Mouse (Mus musculus) left cerebral cortex, postnatal 10 days (tissue): Measurements from ENCODE around the gene Catsper1. TPM values are rescaled to one million over a fixed set of nuclear protein-coding genes. Genes with fewer than 3 reads are reported as not detected.
A peak's percentile ranks its signal among the peaks of the same experiment; 100 is the strongest.
"Not testable (repeated sequence)": the region's sequence is repeated elsewhere in the genome, so short reads cannot be mapped to it uniquely, and the experiment has no call there.

ENCODE experiments used
- DNase-seq, 2 experiments: peaks; one replicate each; pipeline ENCODE4 v3.0.0; 2021 to 2022; ENCODE audit warnings: low spot score in 2 of 2, mixed read lengths in 1 of 2; ENCODE audit errors: extremely low spot score in 1 of 2
- intact Hi-C: fragments of 180-260 bp; cut with DNase I; formaldehyde crosslinking; loops from one replicate; pipeline ENCODE4 v1.15.1; 2025
- total RNA-seq, 2 experiments: library from RNA; stranded (reverse); gene quantifications; 2 replicates each; pipeline ENCODE4 v1.2.3; 2021

Gene Catsper1
- total RNA-seq, 2 experiments from 2014 or later = not detected

DNA sequence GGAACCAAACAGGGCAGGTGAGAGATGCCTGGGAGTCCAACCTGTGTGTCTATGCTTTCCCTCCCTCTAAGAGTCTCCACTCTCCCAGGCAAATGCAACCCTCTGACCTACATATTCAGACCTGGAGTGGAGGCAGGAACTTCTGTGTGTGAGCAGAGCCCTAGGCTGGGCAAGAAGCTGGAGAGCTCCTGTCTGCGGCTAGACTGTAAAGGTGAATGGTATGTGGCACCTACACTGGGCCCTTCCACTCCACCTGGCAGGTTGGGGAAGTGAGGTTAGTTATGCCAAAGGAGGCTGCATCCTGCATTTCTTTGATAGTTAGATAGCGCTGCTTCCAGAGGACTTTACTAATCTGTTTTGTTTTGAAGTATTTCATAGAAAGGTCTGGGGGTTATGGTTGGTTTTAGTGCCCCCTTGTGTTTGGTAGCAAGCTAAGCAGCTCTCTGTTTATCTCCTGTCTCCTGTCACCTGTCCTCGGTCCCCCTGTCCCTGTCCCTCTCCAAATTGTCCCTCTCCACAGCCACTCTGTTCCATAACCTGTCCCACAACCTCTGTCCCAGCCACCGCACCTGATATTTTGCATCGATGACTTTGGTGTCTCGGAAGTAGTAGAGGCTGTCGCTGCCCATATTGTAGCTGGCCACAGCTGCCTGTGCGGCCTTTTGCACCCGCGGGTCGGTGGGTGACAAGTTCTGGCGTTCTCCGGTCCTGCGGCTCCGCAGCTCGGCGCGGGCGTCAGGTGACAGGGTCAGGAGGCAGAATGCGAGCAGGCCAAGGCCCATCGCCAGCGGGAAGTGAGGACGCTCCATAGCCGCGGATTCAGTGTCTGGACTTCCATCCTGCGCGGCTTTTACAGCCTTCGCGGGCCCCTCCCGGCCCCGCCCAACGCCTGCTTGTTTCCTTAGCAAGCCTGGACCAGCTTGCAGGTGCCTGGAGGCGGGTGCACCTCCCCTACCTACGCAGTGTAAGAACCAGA lies 13.3 kb downstream of the Catsper1 start:
- DNase-seq = peak in 1 of 2 experiments; percentile 37
- intact Hi-C loops = no loop called here

DNA sequence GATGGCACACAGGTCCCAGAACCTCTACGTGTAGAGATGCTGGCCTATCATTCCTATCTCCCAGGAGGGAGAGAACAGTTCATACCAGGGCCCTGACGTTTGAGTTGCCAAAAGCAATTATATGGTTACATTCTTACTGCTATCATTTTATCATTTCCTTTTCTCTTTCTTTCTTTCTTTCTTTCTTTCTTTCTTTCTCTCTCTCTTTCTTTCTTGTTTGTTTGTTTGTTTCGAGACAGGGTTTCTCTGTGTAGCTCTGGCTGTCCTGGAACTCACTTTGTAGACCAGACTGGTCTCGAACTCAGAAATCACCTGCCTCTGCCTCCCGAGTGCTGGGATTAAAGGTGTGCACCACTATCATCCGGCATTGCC lies 13.9 kb downstream of the Catsper1 start, which contains the start of gene Cst6:
Cst6 (minus strand) TSS at position 73 of the 372 bp plus-strand sequence.
- intact Hi-C loops, DNase-seq: not testable (repeated sequence)

DNA sequence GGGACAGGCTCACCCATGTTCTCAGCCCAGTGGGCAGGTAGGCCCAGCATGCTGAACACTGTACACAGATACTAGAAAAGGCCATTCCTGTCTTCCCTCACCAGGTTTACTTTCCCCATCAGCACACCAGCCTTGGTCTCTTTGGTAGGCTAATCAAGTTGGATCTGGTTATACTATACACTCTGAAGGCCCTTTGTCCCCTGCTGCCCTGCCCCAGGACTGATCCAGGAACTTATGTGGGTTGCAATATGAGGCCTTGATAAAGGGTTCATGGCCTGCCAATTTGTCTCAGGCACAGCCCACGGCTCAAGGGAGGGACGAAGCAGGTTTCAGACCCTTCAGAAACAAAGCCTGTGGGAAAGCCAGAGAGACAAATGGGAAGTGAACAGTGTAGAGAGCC lies 18.1 kb downstream of the Catsper1 start:
- intact Hi-C loops = loop anchor here (10.0 kb wide), 1 partner anchor 49 kb away; no protein-coding TSS in a partner anchor
- DNase-seq = no peak

DNA sequence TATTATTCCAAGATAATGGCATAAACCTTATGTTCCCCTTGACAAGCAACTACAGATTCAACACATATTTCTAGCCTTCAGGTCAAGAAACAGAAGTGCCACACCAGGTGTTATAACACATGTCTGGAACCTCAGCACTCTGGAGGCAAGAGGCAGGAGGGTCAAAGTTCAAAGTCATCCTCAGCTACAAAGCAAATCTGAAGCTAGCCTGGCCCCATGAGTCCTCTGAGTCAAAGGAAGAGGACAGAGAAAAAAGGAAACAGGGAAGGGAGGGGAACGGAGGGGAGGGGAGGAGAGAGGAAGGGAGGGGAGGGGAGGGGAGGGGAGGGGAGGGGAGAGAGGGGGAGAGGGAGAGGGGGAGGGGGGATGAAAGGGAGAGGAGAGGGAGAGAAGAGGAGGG lies 20.5 kb downstream of the Catsper1 start:
- DNase-seq = no peak
- intact Hi-C loops = loop anchor here (10.0 kb wide), 1 partner anchor 51 kb away; no protein-coding TSS in a partner anchor

DNA sequence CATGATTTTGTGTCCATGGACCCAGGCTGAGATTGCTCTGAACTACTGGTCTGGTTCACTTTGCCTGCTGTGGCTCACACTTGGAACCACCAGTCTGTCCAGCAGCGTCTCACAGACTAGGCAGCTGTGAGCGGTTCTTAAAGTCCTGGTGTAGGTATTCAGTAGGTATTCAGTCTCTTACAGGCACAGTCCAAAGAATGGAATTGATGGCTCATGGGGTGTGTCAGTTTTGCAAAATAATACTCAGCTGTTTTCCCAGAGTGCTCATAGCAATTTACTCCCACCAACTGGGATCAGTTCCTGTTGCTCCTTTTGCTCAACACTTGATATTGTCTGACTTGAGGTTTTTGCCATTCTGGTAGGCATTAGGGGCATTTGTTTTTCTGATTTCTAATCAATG lies 26.6 kb downstream of the Catsper1 start:
- DNase-seq = no peak

DNA sequence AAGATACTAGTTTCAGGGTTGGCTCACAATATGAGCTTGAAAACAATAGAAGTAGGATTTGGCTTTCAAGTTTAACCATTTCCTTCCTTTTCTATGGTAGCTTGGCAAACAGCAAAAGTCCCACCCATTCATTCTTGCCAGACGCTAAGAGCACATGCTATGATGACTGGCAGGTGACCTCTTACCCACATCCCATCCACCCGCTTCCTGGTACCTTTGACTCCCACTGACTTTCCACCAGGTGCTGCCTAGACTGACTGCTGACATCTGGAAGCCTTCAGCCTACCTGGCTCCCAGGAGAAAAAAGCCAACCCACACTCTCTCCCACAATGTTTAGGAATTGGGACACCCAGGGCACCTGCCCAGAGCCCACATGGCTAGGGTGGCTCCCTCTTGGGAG lies 28.6 kb downstream of the Catsper1 start:
- DNase-seq = no peak
- intact Hi-C loops = no loop called here

More for the DNA sequence above, 26.6 kb downstream of the Catsper1 start:
- intact Hi-C loops = no loop called here

DNA sequence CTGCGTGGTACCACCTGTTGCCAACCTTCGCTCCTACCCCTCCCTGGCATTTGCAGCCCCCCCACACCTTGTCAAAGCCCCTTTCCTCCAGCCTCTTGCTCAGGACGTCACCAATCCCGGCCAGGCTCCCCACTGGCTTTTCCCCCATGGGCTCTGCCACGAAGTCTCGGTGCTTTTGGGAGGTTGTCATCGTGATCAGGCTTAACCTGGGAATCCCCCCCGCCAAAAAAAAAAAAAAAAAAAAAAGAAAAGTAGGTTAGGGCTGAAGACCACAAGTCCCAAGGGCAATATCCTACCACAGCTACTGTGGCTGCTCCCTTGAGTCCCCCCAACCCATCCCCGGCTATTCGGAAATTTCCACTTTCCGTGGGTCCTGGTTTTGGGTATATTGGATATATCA lies 30.2 kb downstream of the Catsper1 start:
- no peak for DNase-seq
- intact Hi-C loops = loop anchor here (2.0 kb wide), 1 partner anchor 23 kb away; the partner anchor contains the start of gene Sart1

DNA sequence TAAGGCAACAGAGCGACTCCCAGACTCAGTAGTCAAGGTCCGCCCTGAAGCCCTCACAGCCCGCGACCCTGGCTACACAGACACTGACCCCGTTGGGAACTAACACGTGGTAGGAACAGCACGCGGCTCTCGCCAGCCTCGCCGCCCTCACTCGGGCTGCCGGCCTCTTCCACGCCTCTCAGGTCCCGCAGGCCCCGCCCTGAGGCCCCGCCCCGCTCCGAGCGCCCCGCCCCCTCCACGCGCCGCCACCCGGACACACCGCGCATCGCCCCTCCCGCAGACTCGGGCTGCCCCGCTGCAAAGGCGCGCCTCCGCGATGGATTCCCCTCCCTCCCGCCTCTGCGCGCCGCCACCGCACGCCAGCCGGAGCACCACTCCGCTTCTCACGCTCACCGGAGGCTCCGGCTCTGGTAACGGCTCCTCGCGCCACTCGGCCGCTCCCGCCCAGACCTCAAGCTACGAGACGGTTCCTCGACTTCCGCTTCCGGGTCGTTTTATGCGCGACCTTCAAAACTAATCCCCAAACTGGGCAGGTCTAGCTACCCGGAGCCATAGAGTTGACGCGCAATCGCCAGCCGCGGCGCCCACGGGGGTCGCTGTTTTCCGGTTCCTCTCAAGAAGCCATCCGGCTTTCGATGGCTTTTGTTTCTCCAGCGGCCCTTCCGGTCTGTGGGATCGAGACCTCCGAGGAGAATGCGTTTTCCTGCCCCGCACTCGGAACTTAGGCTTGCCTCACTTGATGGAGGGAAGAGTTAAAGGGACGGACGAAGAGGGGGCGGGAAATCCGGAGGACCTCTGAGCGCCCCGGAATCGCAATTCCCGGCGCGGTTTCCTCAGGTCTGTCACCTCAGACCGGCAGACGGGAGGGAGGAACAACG lies 30.9 kb downstream of the Catsper1 start, which contains the start of gene Eif1ad:
Eif1ad (plus strand) TSS at position 567 of the 878 bp plus-strand sequence.
- intact Hi-C loops = loop anchor here (2.0 kb wide), 1 partner anchor 22 kb away; the partner anchor contains the start of gene Sart1
- DNase-seq = peak; percentile 93 to 95

DNA sequence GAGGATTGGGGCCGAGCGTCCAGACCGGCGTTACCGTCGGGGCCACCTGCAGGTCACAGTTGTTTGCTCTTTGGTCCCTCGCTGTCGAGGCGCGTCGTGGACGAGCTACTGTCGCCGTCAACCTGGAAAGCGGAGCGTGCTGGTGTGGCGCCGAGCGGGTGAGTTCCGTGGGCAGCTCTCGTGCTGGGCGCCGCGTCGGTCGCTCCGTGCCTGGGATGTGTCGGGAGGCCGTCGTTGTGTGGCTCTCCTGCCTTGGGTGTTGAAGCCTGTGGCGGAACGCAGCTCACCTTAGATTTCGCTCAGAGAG lies 31.5 kb downstream of the Catsper1 start, which contains the start of gene Banf1:
Banf1 (minus strand) TSS at position 116 of the 307 bp plus-strand sequence.
- intact Hi-C loops = loop anchor here (2.0 kb wide), 1 partner anchor 22 kb away; the partner anchor contains the start of gene Sart1

DNA sequence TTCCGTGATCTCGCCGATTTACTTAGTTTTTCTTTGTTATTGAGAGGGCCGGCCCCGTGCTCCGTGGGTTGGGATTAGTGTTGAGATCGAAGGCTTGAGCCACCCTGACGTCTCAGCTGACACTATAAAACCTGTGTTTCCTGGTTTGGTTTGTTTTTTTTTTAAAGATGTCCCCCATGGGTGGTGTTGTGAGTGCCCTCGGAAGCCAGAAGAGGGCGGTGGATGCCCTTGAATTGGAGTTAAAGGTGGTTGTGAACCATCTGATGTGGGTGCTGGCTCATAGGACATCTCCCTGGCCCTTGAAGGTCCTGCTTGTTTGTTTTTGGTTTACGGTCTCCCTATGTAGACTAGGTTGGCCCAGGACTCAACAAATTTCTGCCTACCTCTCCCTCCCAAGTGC lies 31.9 kb downstream of the Catsper1 start:
- intact Hi-C loops = loop anchor here (2.0 kb wide), 1 partner anchor 21 kb away; the partner anchor contains the start of gene Sart1
- no peak for DNase-seq

More for the DNA sequence above, 31.5 kb downstream of the Catsper1 start, which contains the start of gene Banf1:
- no peak for DNase-seq

DNA sequence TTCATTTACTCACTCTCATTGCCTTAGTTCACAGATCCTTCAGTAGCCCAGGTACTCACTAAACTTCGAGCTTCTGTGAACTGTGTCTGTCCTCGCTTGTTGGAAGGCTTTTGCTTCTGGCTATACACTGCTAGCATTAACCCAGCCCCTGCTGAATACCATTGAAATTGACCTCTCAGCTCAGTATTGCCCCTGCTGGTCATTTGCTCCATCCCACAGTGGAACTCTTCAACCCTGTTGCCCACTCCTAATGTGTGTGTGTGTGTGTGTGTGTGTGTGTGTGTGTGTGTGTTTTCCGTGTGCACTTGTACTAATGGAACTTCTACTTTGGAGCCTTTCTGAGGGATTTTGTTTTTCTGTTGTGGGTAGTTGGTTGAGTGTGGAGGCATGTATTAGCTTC lies 35.4 kb downstream of the Catsper1 start:
- DNase-seq = no peak
- intact Hi-C loops = no loop called here

DNA sequence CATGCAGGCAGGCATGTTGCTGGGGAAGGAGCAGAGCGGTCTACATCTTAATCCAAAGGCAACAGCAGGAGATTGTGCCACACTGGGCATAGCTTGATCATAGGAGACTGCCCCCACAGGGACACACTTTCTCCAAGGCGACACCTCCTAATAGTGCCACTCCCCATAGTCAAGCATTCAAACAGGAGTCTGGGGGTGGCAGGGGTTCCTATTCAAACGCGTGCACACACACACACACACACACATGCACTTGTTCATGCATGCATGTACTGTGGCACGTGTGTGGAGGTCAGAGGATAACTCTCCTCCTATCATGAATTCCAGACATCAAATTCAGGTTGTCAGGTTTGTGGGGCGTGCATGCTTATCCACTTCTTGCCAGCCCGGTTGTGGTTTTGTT lies 37.2 kb downstream of the Catsper1 start:
- intact Hi-C loops = no loop called here
- DNase-seq = no peak

DNA sequence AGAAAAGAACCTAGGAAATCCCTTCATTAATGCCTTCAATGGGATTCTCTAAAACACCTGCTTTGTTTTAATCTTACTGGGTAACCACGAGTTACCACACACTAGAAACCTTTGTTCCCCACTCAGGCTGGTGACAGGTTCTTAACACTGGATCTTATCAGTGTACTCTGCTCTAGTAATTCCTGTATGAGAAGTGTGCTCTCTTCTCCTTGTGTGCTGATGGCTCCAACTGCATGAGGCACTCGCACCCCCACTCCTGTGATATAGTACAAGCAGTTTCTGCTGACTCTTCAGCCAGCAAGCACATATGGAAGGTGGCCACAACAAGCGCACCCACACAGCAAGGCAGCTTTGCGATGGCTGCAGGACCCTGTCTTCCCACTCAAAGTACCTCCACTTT lies 38.6 kb downstream of the Catsper1 start:
- DNase-seq = no peak
- intact Hi-C loops = no loop called here

DNA sequence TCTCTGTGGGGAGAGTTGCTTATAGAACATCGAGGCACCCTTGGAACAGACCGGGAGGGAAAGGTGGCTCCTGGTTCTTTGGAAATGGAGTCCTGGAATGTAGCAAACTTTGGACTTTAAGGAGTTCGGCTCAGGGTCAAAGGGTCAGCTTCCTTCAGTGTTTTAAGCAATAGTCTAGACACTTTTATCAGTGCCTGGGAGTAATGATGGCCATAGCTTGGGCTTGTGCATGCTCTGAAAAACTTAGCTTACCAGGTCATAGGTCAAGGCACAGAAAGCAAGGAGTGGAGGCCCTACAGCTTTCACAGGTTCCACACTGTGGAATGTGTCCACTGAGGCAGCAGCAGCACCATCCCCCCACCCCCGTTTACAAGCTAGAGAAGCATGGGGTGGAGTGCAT lies 39.2 kb downstream of the Catsper1 start:
- intact Hi-C loops = no loop called here
- no peak for DNase-seq

DNA sequence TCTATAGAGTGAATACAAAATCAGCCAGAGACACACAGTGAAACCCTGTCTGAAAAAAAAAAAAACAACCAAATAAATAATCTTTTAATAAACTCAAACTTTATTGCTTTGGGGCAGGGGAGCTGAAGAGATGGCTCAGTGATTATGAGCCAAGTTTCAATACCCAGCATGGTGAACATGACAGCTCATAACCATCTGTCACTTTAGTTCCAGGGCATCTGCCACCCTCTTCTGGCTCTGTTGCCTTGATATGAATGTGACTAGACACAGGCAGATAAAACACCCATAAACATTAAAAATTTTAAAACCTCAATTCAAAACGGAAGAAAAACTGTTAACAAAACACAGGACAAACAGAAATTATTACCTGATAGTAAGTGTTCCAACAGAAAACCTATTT lies 41.9 kb downstream of the Catsper1 start:
- DNase-seq = no peak
- intact Hi-C loops = no loop called here

DNA sequence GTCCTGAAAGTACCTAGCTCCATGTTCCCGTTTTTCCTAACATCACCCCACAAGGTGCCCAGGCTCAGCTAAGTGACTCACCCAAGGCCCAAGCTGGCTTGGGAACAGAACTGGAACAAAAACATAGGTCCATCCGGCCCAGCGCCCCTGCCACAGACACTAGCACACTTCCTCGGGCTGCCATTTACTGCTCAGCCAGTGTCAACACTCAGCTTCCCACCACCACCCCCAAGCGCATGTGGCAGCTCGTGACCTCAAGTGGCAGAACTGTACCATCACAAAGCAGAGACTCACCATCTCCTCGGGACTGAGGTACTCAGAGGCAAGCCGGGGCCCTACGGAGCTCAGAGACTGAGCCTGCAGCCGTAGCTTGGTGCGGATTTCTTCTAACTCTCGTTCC lies 47.8 kb downstream of the Catsper1 start:
- intact Hi-C loops = no loop called here
- DNase-seq = no peak

DNA sequence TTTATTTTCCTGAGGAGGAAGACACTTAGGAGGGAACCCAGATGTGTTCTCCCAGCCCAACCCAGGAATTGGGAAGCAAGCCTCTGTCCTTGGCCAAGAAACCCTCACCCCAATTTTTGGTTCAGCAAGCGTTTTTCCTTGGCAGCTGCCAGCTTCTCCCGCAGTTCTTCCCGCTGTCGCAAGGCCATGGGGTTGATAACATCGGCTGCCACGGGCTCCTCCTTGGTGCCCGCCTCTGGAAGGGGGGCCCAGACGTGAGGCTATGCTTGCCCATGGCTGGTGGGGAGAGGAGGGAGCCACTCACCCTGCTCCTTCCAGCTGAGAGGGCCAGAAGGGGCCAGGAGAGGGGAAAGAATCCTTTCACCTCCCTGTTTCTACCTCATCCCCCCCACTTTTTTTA lies 49.2 kb downstream of the Catsper1 start:
- intact Hi-C loops = no loop called here

DNA sequence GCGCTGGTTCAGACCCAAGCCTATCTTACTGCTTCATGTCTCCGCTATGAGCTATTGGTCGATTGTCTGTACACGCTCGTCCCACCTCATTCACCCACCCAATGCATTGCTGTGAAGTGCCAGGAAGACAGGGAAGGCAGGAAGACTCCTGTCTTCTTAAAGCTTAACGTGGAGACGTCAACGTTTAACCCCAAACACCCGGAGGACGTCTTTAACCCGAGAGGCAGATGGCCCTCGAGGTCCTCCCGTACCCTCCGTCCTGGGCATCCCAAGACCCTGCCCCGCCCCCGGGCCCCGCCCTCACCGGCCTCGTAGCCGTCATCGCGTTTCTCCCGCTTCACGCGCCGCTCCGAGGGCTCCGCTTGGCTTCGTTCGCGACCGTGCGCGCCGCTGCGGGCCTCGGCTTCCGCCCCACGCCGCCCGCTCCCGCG lies 52.5 kb downstream of the Catsper1 start:
- intact Hi-C loops = loop anchor here (2.0 kb wide), 1 partner anchor 21 kb away; the partner anchor contains the start of genes Banf1 and Eif1ad
- DNase-seq = peak in 1 of 2 experiments; percentile 67

More for the DNA sequence above, 49.2 kb downstream of the Catsper1 start:
- DNase-seq = no peak
